Mouse (Mus musculus): Measurements from ENCODE around the gene Nfkbid. TPM values are rescaled to one million over a fixed set of nuclear protein-coding genes. Genes with fewer than 3 reads are reported as not detected.

Gene Nfkbid
- polyA plus RNA-seq (2016; fragmentation: Nextera tagmentation; extraction: Ambion mirVana) = 0.95 and 1.3 TPM in 2 replicates

GRCm38 (mm10) chr7:30421175-30421889 lies at the start of gene Nfkbid:
Gene Nfkbid, plus strand, starts transcription at chr7:30421732.
- Histone ChIP-seq H3K27me3 (replicated peaks) (peaks cover 8% of the 10 kb centered on the region; the same call in 1 of the 2 replicates), H3K4me2 (peak within 1 kb of the TSS; percentile 98), H3K4me1 (replicated peaks) (0 out of 2 replicates have a peak, but pooled peaks cover 11% of the 10 kb centered on the region), H3K27ac (ENCODE audit: poor library complexity, severe bottlenecking) (peak within 1 kb of the TSS; percentile 37; the same call in 1 of the 2 replicates), H3K36me3 (peaks cover 11% of the 10 kb centered on the region), H3K9me3 (replicated peaks) (peaks cover 10% of the 10 kb centered on the region), H3K9ac (peak within 1 kb of the TSS; percentile 66), H3K4me3 (peak within 1 kb of the TSS; percentile 67)
- ATAC-seq (ENCODE audit: insufficient number of reproducible peaks, low FRiP score) = peak; percentile 34; the same call in 1 of the 2 replicates
- WGBS = 9% methylated on average over 31 of the region's 31 CpGs

- Histone ChIP-seq H3K4me2 (peak overlapping the region; percentile 85), H3K36me3 (no peaks in the 10 kb centered on the region), H3K27me3 (replicated peaks) (peaks cover 6% of the 10 kb centered on the region; the same call in 1 of the 2 replicates), H3K4me3 (peak overlapping the region; percentile 54), H3K4me1 (replicated peaks) (no peaks in the 10 kb centered on the region), H3K9ac (peak overlapping the region; percentile 67), H3K9me3 (replicated peaks) (no peaks in the 10 kb centered on the region), H3K27ac (ENCODE audit: poor library complexity, severe bottlenecking) (no peak overlapping the region)
- under 1% methylated on average over 21 of the region's 21 CpGs for WGBS
- ATAC-seq (ENCODE audit: insufficient number of reproducible peaks, low FRiP score) = peak; percentile 97
These were observed 48.0 kb upstream of the Nfkbid start for GRCm38 (mm10) chr7:30373501-30373962.

GRCm38 (mm10) chr7:30380061-30380460 lies 41.5 kb upstream of the Nfkbid start:
- 56% methylated on average over 5 of the region's 5 CpGs for WGBS
- 0 out of 2 replicates have a peak, but pooled peaks cover 2% of the 10 kb centered on the region for H3K9me3 ChIP-seq (replicated peaks)
- H3K27ac ChIP-seq (ENCODE audit: poor library complexity, severe bottlenecking) = no peak overlapping the region

GRCm38 (mm10) chr7:30384106-30384505 lies 37.4 kb upstream of the Nfkbid start:
- Histone ChIP-seq H3K4me2 (no peak overlapping the region), H3K9ac (no peak overlapping the region), H3K4me1 (replicated peaks) (no peaks in the 10 kb centered on the region), H3K27ac (ENCODE audit: poor library complexity, severe bottlenecking) (no peak overlapping the region), H3K9me3 (replicated peaks) (0 out of 2 replicates have a peak, but pooled peaks cover 2% of the 10 kb centered on the region), H3K27me3 (replicated peaks) (no peaks in the 10 kb centered on the region), H3K4me3 (no peak overlapping the region), H3K36me3 (no peaks in the 10 kb centered on the region)
- 72% methylated on average over 9 of the region's 9 CpGs for WGBS
- ATAC-seq (ENCODE audit: insufficient number of reproducible peaks, low FRiP score) = no peak

More at GRCm38 (mm10) chr7:30380061-30380460, 41.5 kb upstream of the Nfkbid start:
- no peak overlapping the region for H3K4me3 ChIP-seq
- no peaks in the 10 kb centered on the region for H3K4me1 ChIP-seq (replicated peaks)
- no peaks in the 10 kb centered on the region for H3K36me3 ChIP-seq
- H3K9ac ChIP-seq = no peak overlapping the region
- ATAC-seq (ENCODE audit: insufficient number of reproducible peaks, low FRiP score) = no peak
- H3K4me2 ChIP-seq = no peak overlapping the region
- 0 out of 2 replicates have a peak, but pooled peaks cover 3% of the 10 kb centered on the region for H3K27me3 ChIP-seq (replicated peaks)

GRCm38 (mm10) chr7:30392746-30393520 lies 28.6 kb upstream of the Nfkbid start:
- no peaks in the 10 kb centered on the region for H3K27me3 ChIP-seq (replicated peaks)
- no peak overlapping the region for H3K4me2 ChIP-seq
- no peak for ATAC-seq (ENCODE audit: insufficient number of reproducible peaks, low FRiP score)
- H3K4me1 ChIP-seq (replicated peaks) = no peaks in the 10 kb centered on the region
- H3K9ac ChIP-seq = no peak overlapping the region
- H3K4me3 ChIP-seq = no peak overlapping the region
- H3K9me3 ChIP-seq (replicated peaks) = no peaks in the 10 kb centered on the region
- WGBS = 65% methylated on average over 4 of the region's 4 CpGs
- H3K27ac ChIP-seq (ENCODE audit: poor library complexity, severe bottlenecking) = no peak overlapping the region
- no peaks in the 10 kb centered on the region for H3K36me3 ChIP-seq

- Histone ChIP-seq H3K4me1 (replicated peaks) (no peaks in the 10 kb centered on the region), H3K9ac (no peak overlapping the region), H3K4me3 (no peak overlapping the region), H3K9me3 (replicated peaks) (no peaks in the 10 kb centered on the region), H3K36me3 (no peaks in the 10 kb centered on the region), H3K27me3 (replicated peaks) (no peaks in the 10 kb centered on the region), H3K4me2 (no peak overlapping the region), H3K27ac (ENCODE audit: poor library complexity, severe bottlenecking) (no peak overlapping the region; the same call in 1 of the 2 replicates)
- no peak for ATAC-seq (ENCODE audit: insufficient number of reproducible peaks, low FRiP score)
- 88% methylated on average over 4 of the region's 4 CpGs for whole genome bisulfite sequencing
These were observed 27.9 kb upstream of the Nfkbid start for GRCm38 (mm10) chr7:30393631-30394030.

GRCm38 (mm10) chr7:30394379-30394778 lies 27.2 kb upstream of the Nfkbid start:
- H3K36me3 ChIP-seq = no peaks in the 10 kb centered on the region
- no peak overlapping the region for H3K4me3 ChIP-seq
- peak; percentile 84 for ATAC-seq (ENCODE audit: insufficient number of reproducible peaks, low FRiP score)
- 39% methylated on average over 11 of the region's 11 CpGs for WGBS
- H3K27me3 ChIP-seq (replicated peaks) = no peaks in the 10 kb centered on the region
- peak overlapping the region; percentile 4; the same call in 1 of the 2 replicates for H3K4me2 ChIP-seq
- no peaks in the 10 kb centered on the region for H3K4me1 ChIP-seq (replicated peaks)
- H3K9me3 ChIP-seq (replicated peaks) = no peaks in the 10 kb centered on the region
- no peak overlapping the region for H3K9ac ChIP-seq
- H3K27ac ChIP-seq (ENCODE audit: poor library complexity, severe bottlenecking) = peak overlapping the region; percentile 58

GRCm38 (mm10) chr7:30394871-30395270 lies 26.7 kb upstream of the Nfkbid start:
- Histone ChIP-seq H3K4me2 (0 out of 2 replicates have a peak overlapping the region, but pooled peaks have one; percentile 4), H3K27ac (ENCODE audit: poor library complexity, severe bottlenecking) (peak overlapping the region; percentile 58)

GRCm38 (mm10) chr7:30399671-30400070 lies 21.9 kb upstream of the Nfkbid start:
- no peak for ATAC-seq (ENCODE audit: insufficient number of reproducible peaks, low FRiP score)
- 52% methylated on average over 7 of the region's 7 CpGs for WGBS
- Histone ChIP-seq H3K36me3 (no peaks in the 10 kb centered on the region), H3K27ac (ENCODE audit: poor library complexity, severe bottlenecking) (no peak overlapping the region), H3K4me1 (replicated peaks) (no peaks in the 10 kb centered on the region), H3K9me3 (replicated peaks) (no peaks in the 10 kb centered on the region), H3K27me3 (replicated peaks) (no peaks in the 10 kb centered on the region), H3K4me3 (no peak overlapping the region), H3K4me2 (no peak overlapping the region), H3K9ac (no peak overlapping the region)

More at GRCm38 (mm10) chr7:30394871-30395270, 26.7 kb upstream of the Nfkbid start:
- no peaks in the 10 kb centered on the region for H3K27me3 ChIP-seq (replicated peaks)
- H3K4me1 ChIP-seq (replicated peaks) = no peaks in the 10 kb centered on the region
- no peak overlapping the region for H3K9ac ChIP-seq
- H3K4me3 ChIP-seq = no peak overlapping the region
- 42% methylated on average over 2 of the region's 2 CpGs for WGBS
- ATAC-seq (ENCODE audit: insufficient number of reproducible peaks, low FRiP score) = no peak
- no peaks in the 10 kb centered on the region for H3K9me3 ChIP-seq (replicated peaks)
- H3K36me3 ChIP-seq = no peaks in the 10 kb centered on the region

- H3K4me1 ChIP-seq (replicated peaks) = no peaks in the 10 kb centered on the region
- H3K4me3 ChIP-seq = no peak overlapping the region
- no peaks in the 10 kb centered on the region for H3K9me3 ChIP-seq (replicated peaks)
- H3K9ac ChIP-seq = no peak overlapping the region
- WGBS = 59% methylated on average over 4 of the region's 4 CpGs
- no peak overlapping the region for H3K4me2 ChIP-seq
- no peak for ATAC-seq (ENCODE audit: insufficient number of reproducible peaks, low FRiP score)
- H3K27me3 ChIP-seq (replicated peaks) = no peaks in the 10 kb centered on the region
- no peak overlapping the region for H3K27ac ChIP-seq (ENCODE audit: poor library complexity, severe bottlenecking)
- no peaks in the 10 kb centered on the region for H3K36me3 ChIP-seq
These were observed 19.2 kb upstream of the Nfkbid start for GRCm38 (mm10) chr7:30402343-30402742.

- ATAC-seq (ENCODE audit: insufficient number of reproducible peaks, low FRiP score) = no peak
- WGBS = 81% methylated on average over 3 of the region's 3 CpGs
- Histone ChIP-seq H3K4me2 (no peak overlapping the region), H3K9me3 (replicated peaks) (no peaks in the 10 kb centered on the region), H3K9ac (no peak overlapping the region), H3K27me3 (replicated peaks) (peaks cover 4% of the 10 kb centered on the region; the same call in 1 of the 2 replicates), H3K27ac (ENCODE audit: poor library complexity, severe bottlenecking) (no peak overlapping the region), H3K4me3 (no peak overlapping the region), H3K4me1 (replicated peaks) (no peaks in the 10 kb centered on the region), H3K36me3 (no peaks in the 10 kb centered on the region)
These were observed 12.9 kb upstream of the Nfkbid start for GRCm38 (mm10) chr7:30408639-30409038.
